8 mouse cellular contexts compared by ENCODE assay signal in genomic region chr4:133353367-133354365, GRCm38 (mm10). TPM values are rescaled to one million over a fixed set of nuclear protein-coding genes. Genes with fewer than 3 reads are reported as not detected.
DNase-seq lines count a peak whose midpoint lies in the region; ATAC-seq lines count a peak whose summit lies in the region.

TSS of gene Wdtc1 (minus strand) at chr4:133353481.

- H3K9me3 ChIP-seq in embryonic facial prominence, embryonic 11.5 days (replicated peaks; ENCODE audit: control insufficient read depth, low read length), result no peaks in the 10 kb centered on the region
- no peaks in the 10 kb centered on the region for H3K9me3 ChIP-seq in heart, embryonic 14.5 days (ENCODE audit: control insufficient read depth, low read length)
- no peaks in the 10 kb centered on the region for H3K9me3 ChIP-seq in midbrain, embryonic 12.5 days

- no peaks in the 10 kb centered on the region for H3K4me1 ChIP-seq in embryonic facial prominence, embryonic 11.5 days (ENCODE audit: control insufficient read depth, insufficient read depth, low read length)
- no peaks in the 10 kb centered on the region for H3K4me1 ChIP-seq in heart, embryonic 14.5 days (ENCODE audit: control insufficient read depth in 2 of 2, insufficient read depth in 2 of 2, low read length in 2 of 2)
- no peaks in the 10 kb centered on the region for H3K4me1 ChIP-seq in midbrain, embryonic 12.5 days

- no peak within 1 kb of the TSS for H3K4me3 ChIP-seq in embryonic facial prominence, embryonic 11.5 days (ENCODE audit: low read depth, low read length)
- H3K4me3 ChIP-seq in heart, embryonic 14.5 days (ENCODE audit: control insufficient read depth in 1 of 2, insufficient read depth in 1 of 2, low read depth in 1 of 2, low read length in 2 of 2), result no peak within 1 kb of the TSS
- H3K4me3 ChIP-seq in midbrain, embryonic 12.5 days, result no peak within 1 kb of the TSS

- no peak within 1 kb of the TSS for H3K4me2 ChIP-seq in embryonic facial prominence, embryonic 11.5 days (ENCODE audit: low read depth, low read length)
- no peak within 1 kb of the TSS for H3K4me2 ChIP-seq in heart, embryonic 14.5 days (ENCODE audit: low read length)
- no peak within 1 kb of the TSS for H3K4me2 ChIP-seq in midbrain, embryonic 12.5 days (replicated peaks)

- no peak within 1 kb of the TSS for H3K27ac ChIP-seq in embryonic facial prominence, embryonic 11.5 days (replicated peaks; ENCODE audit: low read depth, low read length)
- no peak within 1 kb of the TSS for H3K27ac ChIP-seq in heart, embryonic 14.5 days (replicated peaks in 1 of 2; ENCODE audit: control insufficient read depth in 1 of 2, insufficient read depth in 1 of 2, low read depth in 2 of 2, low read length in 2 of 2)
- H3K27ac ChIP-seq in midbrain, embryonic 12.5 days (replicated peaks), result no peak within 1 kb of the TSS

- whole genome bisulfite sequencing in embryonic facial prominence, embryonic 11.5 days, result 90% methylated on average over 23 of the region's 23 CpGs
- WGBS in heart, embryonic 14.5 days, result 82% methylated on average over 23 of the region's 23 CpGs
- 90% methylated on average over 23 of the region's 23 CpGs for WGBS in midbrain, embryonic 12.5 days

- intact Hi-C loops in left cerebral cortex, postnatal 4 days (cut with DNase I), result no loop called here

- H3K9ac ChIP-seq in embryonic facial prominence, embryonic 11.5 days (replicated peaks; ENCODE audit: low read length), result no peak within 1 kb of the TSS
- no peak within 1 kb of the TSS for H3K9ac ChIP-seq in heart, embryonic 14.5 days (ENCODE audit: low read length)
- no peak within 1 kb of the TSS for H3K9ac ChIP-seq in midbrain, embryonic 12.5 days (replicated peaks)

- H3K36me3 ChIP-seq in embryonic facial prominence, embryonic 11.5 days (replicated peaks; ENCODE audit: control insufficient read depth, insufficient read depth, low read depth, low read length), result no peaks in the 10 kb centered on the region
- no peaks in the 10 kb centered on the region for H3K36me3 ChIP-seq in heart, embryonic 14.5 days (ENCODE audit: control insufficient read depth, insufficient read depth, low read length)
- no peaks in the 10 kb centered on the region for H3K36me3 ChIP-seq in midbrain, embryonic 12.5 days

- no peak for DNase-seq in left cerebral cortex, adult 18-20 months (ENCODE audit: low spot score in 2 of 2)
- DNase-seq in left cerebral cortex, adult 9 months (ENCODE audit: low spot score in 2 of 2), result no peak
- DNase-seq in embryonic facial prominence, embryonic 11.5 days (ENCODE audit: low spot score), result no peak
- DNase-seq in left cerebral cortex, postnatal 4 days, result no peak
- DNase-seq in right cerebral cortex, postnatal 10 days (ENCODE audit: low spot score in 2 of 2), result no peak
- DNase-seq in spleen, postnatal 36 days (ENCODE audit: low spot score in 2 of 2), result no peak

- no peaks in the 10 kb centered on the region for H3K27me3 ChIP-seq in embryonic facial prominence, embryonic 11.5 days (ENCODE audit: control insufficient read depth, insufficient read depth, low read length)
- H3K27me3 ChIP-seq in heart, embryonic 14.5 days (ENCODE audit: control insufficient read depth, insufficient read depth, low read length), result no peaks in the 10 kb centered on the region
- H3K27me3 ChIP-seq in midbrain, embryonic 12.5 days, result no peaks in the 10 kb centered on the region

- no peak for ATAC-seq in embryonic facial prominence, embryonic 11.5 days (replicated peaks; ENCODE audit: insufficient number of reproducible peaks, low FRiP score, low TSS enrichment, low read depth)
- no peak for ATAC-seq in heart, embryonic 14.5 days (ENCODE audit: insufficient number of reproducible peaks, insufficient read depth, low FRiP score, low read depth)
- no peak for ATAC-seq in midbrain, embryonic 12.5 days (ENCODE audit: low FRiP score, low read depth)

RNA-seq across cellular contexts. Expression of gene Wdtc1, which starts in this region (rescaled TPM):
- 10 to 100 TPM; 61.2 to 68.1 TPM for total RNA-seq in left cerebral cortex, adult 18-20 months (2021)
- polyA plus RNA-seq in embryonic facial prominence, embryonic 11.5 days (2014; fragmentation: Nextera tagmentation; extraction: Ambion mirVana), result 16.7 and 18.7 TPM in 2 replicates
- polyA plus RNA-seq in heart, embryonic 14.5 days (2014; fragmentation: Nextera tagmentation; extraction: Ambion mirVana), result 16.9 and 17.3 TPM in 2 replicates
- 10 to 100 TPM; 52.0 to 52.9 TPM for total RNA-seq in left cerebral cortex, postnatal 4 days (2021)
- 24.2 and 26.1 TPM in 2 replicates for polyA plus RNA-seq in midbrain, embryonic 12.5 days (2016; fragmentation: Nextera tagmentation; extraction: Ambion mirVana)
